Mouse (Mus musculus) central nervous system, embryonic 14 days (tissue): Measurements from ENCODE around the gene Hyal1. TPM values are rescaled to one million over a fixed set of nuclear protein-coding genes. Genes with fewer than 3 reads are reported as not detected.

Experiments used
- polyA plus RNA-seq: library from polyadenylated mRNA; depleted of rRNA; stranded (reverse); fragments of >200 nt; gene quantifications from 2 replicates; pipeline ENCODE4 v1.2.3, GENCODE M21; 2012; rRNA removed

Hyal1 gene
- polyA plus RNA-seq = 4.3 and 4.8 TPM in 2 replicates

DNA sequence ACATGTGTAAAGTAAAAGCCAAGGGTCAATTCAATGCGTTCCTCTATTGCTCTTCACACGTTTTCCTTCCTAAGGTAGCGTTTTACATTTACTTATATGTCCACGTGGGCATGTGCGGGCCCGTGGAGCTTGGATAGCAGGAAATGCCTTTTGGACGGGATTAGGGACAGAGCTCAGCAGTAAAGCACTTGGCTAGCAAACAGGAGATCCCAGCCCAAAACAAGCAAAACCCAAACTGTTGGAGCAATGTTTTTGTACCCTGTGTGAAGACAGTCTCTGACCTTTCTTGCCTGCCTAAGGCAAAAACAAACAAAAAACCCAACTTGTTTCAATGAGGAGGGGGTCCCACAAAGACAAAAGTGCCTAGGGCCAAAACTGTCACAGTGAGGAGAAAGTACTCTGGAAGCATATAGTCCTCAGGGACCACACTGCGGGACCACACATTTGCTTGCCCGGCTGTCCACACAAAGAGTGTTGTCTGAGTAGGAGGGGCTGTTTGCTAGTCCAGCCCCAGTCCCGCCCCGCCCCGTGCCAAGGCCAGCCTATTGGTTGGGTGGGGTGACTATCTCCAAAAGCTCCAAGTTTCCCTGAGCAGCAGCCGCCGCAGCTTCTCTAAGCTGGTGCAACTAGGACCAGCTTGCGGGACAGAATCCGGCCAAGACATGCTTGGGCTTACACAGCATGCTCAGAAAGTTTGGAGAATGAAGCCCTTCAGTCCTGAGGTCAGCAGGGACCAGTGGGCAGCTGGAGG, at the start of gene Hyal1:
Hyal1 (plus strand) TSS at position 571 of the 751 bp plus-strand sequence.

DNA sequence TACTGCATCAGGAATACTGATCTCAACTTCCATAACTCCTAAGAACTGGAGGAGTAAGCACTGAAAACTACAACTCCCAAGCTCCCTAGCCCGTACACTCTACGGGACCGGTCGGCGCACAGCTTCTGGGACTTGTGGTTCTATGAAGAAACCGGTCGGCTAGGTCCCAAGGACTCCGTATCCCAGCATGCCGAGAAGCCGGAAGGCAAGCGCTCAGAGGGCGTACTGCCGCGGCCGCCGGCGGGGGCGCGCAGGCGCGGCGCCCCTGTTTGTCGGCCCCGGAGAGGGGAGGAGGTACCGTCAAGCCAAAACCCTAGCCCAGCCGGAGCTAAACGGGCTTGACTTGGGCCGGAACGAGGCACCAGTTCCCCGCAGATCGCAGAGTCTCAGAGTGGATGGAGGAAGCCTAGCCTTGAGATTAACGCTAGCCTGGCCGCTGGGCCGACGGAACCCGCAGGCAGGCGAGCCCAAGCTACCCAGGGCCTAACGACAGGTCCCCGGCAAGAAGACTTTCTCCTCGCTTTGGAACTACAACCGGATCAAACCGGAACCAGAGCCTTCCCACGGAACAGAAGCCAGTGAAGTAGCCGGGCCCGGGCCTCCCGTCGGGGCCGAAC, 42.8 kb upstream of the Hyal1 start, which contains the start of gene Tmem115:
Tmem115 (plus strand) TSS at position 155 of the 617 bp plus-strand sequence.

DNA sequence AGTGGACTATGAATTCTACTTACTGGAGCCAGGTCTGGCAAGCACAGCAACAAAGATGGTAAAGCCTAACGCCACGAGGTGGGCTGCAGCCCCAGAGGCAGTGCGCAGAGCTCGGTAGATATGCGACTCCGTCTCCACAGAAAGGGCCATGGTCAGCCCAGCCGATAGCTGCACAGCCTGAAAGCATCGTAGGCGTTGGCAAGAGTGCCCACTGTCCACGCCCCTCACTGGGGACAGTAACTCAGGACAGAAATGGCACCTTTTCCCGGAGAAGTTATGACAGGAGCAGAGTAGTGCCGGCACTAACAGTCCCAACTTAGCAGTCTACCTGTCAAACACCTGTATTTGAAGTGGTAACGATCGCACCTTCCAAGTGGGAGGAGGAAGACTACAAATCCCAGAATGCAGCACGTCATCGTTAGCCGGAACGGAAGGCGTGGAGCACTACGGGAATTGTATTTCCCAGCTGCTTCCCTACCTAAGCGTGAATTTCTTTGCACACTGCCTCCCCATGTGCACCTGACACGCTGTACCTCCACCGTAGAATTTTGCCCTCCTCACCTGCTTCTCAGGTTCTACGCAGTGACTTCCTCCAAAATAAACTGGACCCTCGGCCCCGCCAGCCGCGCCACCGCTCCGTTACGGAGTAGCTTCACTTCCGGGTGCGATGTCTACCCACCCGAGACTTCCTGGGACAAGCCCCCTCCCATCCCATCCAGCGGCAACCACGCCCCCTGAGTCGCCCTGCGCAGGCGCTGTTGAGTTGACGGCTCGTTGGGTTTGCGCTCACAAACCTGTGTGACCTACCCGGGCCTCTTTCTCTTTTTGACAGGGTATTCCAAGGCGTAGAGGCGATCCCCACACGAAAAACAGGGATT, 35.0 kb upstream of the Hyal1 start, which contains the start of the genes Cyb561d2 and Nprl2:
Cyb561d2 (minus strand) TSS at position 720 of the 878 bp plus-strand sequence.
Nprl2 (plus strand) TSS at position 753 of the 878 bp plus-strand sequence.

DNA sequence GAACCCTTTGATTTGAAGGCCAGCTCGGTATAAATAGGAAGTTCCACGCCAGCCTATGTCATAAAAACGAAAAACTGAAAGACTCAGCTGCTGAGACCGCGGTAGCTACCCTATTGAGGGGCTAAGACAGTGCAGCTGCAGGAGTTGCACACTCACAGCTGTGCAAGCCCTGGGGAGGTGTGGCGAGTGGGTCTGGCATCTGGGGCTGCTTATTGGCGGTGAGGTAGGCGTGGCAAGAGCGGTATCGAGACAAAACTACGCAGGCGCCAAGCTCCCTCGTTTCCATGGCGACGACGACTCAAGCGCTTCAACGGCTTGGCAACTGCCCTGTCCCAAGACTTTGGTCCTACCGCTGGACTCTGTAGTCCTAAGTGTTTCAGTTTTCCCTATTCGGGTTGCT, 29.7 kb upstream of the Hyal1 start, which contains the start of gene Zmynd10:
Zmynd10 (plus strand) TSS at position 273 of the 400 bp plus-strand sequence.

DNA sequence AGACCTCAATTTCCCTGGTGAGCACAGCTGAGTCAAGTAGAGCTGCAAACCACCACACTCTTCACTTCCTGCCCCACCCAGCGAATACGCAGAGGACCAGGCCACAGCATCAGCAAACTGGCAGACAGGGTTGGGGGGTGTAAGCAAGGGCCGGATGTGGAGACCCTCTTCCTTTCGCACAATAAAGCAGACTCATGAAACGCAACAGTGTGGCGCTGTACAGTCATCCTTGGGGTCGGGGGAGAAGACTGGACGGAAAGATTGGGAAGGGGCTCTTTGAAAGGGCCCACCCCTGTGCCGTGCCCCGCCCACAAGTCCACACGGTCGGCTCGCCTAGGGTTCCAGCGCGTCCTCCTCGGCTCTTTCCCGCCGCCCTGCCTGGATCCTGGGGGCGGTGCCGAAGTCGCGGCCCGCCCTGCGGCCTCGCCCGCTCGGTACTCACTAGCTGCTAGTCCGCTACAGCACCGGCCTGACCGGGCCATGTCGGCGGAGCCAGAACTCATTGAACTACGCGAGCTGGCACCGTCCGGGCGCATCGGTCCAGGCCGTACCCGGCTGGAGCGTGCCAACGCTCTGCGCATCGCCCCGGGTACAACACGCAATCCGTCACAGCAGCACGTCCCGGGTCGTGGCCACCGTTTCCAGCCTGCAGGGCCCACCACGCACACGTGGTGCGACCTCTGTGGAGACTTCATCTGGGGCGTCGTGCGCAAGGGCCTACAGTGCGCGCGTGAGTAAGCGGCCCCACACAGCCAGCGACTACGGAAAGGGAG, 25.4 kb upstream of the Hyal1 start, which contains the start of gene Rassf1:
Rassf1 (plus strand) TSS at position 439 of the 773 bp plus-strand sequence.

DNA sequence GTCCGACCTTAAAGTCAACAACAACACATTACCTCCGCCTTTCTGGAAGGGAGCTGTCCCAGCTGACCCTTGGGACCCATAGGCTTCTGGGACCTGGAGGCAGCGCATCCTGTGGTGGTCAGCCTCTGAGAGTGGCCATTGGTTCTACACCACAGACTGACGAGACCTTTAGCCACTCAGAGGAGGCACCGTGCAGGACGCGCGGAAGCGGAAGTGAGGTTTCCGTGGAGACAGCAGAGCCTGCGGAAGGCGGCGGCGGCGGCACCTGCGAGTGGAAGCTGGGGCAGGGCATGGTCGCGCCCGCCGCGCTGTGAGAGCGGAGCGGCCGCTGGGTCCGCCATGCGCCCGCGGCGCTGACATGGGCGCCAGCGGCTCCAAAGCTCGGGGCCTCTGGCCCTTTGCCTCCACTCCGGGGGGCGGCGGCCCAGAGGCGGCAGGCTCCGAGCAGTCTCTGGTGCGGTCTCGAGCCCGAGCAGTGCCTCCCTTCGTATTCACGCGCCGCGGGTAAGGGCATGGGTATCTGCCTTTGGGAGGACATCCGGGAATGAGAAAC, 13.6 kb upstream of the Hyal1 start, which contains the start of gene Tusc2:
Tusc2 (plus strand) TSS at position 227 of the 553 bp plus-strand sequence.

DNA sequence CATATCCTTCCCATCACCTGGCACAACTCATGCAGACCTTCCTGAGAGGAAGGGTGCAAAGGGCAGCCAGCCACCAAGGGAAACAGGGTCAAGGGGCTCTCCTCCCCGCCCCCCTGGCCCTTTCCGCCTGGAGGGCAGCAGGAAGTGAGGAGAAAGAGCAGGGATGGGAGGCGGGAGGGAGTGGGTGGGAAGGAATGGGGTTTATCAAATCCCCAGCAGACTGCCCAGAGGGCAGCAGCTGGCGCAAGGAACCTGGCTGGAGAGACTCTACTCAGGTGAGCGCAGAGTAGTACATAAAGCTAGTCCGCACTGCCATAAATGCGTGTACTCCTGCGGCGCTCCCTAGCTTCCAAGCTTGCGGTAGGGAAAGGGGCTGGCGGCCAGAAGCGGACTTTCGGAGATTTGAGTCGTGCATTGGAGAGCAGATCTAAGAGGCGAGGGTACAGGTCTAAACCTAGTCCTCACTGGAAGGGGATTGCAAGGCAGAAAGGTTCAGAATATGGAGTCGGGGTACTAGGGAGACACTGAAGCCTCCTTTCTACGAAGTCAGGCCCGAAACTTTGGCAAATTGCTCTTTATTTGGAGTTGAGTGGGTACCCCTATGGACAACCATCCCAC, 8.9 kb upstream of the Hyal1 start, which contains the start of gene Hyal2:
Hyal2 (plus strand) TSS at position 244 of the 618 bp plus-strand sequence.

DNA sequence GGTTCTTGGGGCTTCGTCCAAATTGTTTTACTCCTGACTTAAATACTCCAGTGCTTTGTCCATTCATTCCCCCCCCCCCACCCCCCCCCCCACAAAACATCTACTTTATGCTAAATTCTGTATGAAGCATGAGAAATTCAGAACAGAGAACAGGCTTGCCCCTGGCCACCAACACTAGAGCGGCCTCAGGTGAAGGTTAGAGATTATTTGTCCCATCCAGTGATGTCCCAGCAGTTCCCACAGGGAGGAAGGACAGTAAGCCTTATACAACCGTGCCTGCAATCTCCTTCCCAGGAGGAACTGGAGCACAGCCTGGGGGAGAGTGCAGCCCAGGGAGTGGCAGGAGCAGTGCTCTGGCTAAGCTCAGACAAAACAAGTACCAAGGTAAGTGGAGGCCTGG, 1.9 kb downstream of the Hyal1 start, which contains the start of gene Naa80:
Naa80 (plus strand) TSS at position 301 of the 400 bp plus-strand sequence.

DNA sequence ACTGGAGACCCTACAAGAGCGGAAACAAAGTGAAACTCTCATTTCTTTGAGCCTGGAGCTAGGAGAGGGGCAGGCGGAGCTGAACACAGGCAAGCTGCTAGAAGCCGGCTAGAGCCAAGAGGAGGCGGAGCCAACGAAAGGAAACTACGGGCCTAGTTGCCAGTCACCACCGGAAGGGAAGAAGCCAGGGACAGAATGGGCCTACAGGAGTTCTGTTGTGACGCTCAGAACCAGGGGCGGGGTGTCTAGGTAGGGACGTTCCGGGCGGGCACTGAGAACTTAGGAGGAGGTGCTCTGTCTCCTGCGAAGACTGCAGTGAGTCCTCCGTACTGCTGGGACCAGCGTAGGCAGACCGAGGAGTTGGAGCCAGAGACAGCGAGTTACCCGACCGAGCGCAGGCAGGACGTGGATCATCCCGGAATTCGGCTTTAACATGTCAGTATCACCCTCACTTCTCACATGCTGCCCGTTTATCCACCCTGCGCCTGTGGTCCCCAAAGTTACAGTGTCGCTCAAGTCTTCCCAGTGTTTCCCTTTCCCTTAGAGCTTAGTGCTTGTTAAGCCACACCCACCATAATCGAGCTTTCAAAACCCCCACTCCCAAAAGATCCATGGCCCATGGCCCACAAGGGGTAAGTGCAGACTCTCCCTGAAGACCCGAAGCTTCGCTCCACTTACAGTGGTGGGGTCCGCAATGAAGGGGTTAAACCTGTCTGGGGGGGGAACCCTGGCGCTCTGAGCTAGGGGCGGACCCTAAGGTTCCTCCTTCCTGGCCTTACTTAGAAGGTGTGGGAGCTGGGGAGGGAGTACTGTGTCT, 4.0 kb downstream of the Hyal1 start, which contains the start of gene Hyal3:
Hyal3 (plus strand) TSS at position 318 of the 817 bp plus-strand sequence.

DNA sequence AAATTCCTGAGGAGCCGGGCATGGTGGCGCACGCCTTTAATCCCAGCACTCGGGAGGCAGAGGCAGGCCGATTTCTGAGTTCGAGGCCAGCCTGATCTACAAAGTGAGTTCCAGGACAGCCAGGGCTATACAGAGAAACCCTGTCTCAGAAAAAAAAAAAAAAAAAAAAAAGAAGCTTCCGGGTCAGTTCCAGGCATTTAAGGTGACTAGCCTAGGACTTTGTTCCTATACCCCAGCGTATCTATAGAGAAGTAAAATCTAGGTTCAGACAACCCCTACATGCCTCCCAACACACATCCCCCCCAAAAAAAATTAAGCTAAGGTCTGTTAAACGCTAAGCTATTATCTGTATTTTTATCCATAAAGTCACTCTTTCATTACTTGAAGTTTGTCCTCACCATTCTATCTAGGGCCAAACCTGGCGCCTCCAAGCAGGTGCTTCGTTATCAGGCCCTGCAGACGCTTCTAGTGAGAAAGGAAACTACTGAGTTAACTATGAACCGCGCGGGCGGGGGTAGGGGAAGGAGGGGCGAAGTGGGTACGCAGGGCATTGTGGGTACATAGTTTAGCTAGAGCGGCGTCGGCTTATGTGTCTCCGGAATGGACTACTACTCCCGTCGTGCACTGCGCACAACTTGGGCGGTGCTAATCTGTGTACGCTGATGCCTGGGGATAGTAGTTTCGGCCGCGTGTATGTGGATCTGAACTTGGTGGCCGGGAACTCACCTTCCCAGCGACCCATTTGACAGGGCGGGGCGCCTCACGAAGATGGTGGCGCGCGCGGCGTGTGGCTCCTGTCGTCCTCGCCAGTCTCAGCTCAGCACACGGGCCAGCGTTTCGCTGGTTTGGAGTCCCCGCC, 10.5 kb downstream of the Hyal1 start, which contains the start of gene Ifrd2:
Ifrd2 (plus strand) TSS at position 669 of the 859 bp plus-strand sequence.

DNA sequence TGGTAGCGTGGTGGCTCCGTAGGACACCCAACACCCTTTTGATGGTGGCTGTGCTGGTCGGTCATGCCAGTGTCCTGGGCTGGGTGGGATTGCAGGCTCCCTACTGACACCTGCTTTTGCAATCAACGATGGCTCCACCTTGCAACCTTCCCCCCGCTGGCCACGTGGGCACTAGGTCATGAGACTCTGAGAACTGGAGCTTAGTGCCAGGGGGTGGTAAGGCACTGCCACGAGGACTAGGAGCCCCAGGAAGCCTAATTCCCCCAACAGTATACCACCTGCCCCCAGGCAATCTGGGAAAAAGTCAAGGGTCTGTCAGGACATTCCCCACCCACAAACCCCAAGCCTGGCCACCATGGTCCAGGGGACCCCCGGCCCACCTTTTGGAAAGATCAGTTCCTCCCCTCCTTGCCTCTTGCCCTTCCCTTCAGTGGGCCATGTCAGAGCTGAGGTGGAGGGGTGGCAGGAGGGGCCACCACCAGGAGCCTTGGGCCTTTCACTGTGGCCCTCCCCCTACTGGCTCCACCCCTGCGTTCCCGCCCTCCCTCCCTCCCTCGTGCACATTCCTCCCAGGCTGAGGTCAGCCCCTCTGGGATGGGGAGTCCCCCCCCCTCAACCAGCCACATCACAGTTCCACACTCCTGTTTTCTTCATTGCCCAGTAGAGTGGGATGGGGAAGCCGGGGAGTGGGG, 32.2 kb downstream of the Hyal1 start, which contains the start of gene Sema3b:
Sema3b (minus strand) TSS at position 489 of the 692 bp plus-strand sequence.

Other genes with a start within 250 kb of the Hyal1 start
- gene Hemk1, start 238.6 kb upstream of the Hyal1 start, polyA plus RNA-seq = 31.8 and 32.4 TPM in 2 replicates
- gene 6430571L13Rik, start 236.3 kb upstream of the Hyal1 start, polyA plus RNA-seq = 5.8 and 6.4 TPM in 2 replicates
- gene Cacna2d2, start 177.3 kb upstream of the Hyal1 start, polyA plus RNA-seq = 82.6 and 102 TPM in 2 replicates
- 32.8 and 33.5 TPM in 2 replicates for gene Tmem115, start 43.0 kb upstream of the Hyal1 start, polyA plus RNA-seq
- gene Cyb561d2, start 34.7 kb upstream of the Hyal1 start, polyA plus RNA-seq = 27.6 and 30.1 TPM in 2 replicates
- gene Nprl2, start 34.7 kb upstream of the Hyal1 start, polyA plus RNA-seq = 78.8 and 83.5 TPM in 2 replicates
- 5.8 and 7.0 TPM in 2 replicates for gene Zmynd10, start 29.6 kb upstream of the Hyal1 start, polyA plus RNA-seq
- gene Rassf1, start 25.4 kb upstream of the Hyal1 start, polyA plus RNA-seq = 34.2 and 44.6 TPM in 2 replicates
- 78.2 and 82.7 TPM in 2 replicates for gene Tusc2, start 13.7 kb upstream of the Hyal1 start, polyA plus RNA-seq
- 62.7 and 63.0 TPM in 2 replicates for gene Hyal2, start 9.0 kb upstream of the Hyal1 start, polyA plus RNA-seq
- 26.0 and 30.3 TPM in 2 replicates for gene Naa80, start 2.0 kb downstream of the Hyal1 start, polyA plus RNA-seq
- gene Hyal3, start 3.9 kb downstream of the Hyal1 start, polyA plus RNA-seq = 1.2 and 1.3 TPM in 2 replicates
- gene Ifrd2, start 10.7 kb downstream of the Hyal1 start, polyA plus RNA-seq = 24.6 and 30.0 TPM in 2 replicates
- gene Sema3b, start 32.3 kb downstream of the Hyal1 start, polyA plus RNA-seq = 5.2 and 9.8 TPM in 2 replicates
- gene Gnai2, start 58.4 kb downstream of the Hyal1 start, polyA plus RNA-seq = 454 and 485 TPM in 2 replicates
- gene Slc38a3, start 92.6 kb downstream of the Hyal1 start, polyA plus RNA-seq = 60.5 and 67.7 TPM in 2 replicates
- 0.13 and 0.43 TPM in 2 replicates for gene Gnat1, start 102.8 kb downstream of the Hyal1 start, polyA plus RNA-seq
- gene Sema3f, start 133.5 kb downstream of the Hyal1 start, polyA plus RNA-seq = 112 and 151 TPM in 2 replicates
- gene Rbm5, start 194.1 kb downstream of the Hyal1 start, polyA plus RNA-seq = 205 and 224 TPM in 2 replicates